Mouse (Mus musculus): ENCODE measurements around the gene Spag6. TPM values are rescaled to one million over a fixed set of nuclear protein-coding genes. Genes with fewer than 3 reads are reported as not detected.

Gene Spag6
- polyA plus RNA-seq, 1 experiment from 2014 or later, result 0.09 TPM

DNA sequence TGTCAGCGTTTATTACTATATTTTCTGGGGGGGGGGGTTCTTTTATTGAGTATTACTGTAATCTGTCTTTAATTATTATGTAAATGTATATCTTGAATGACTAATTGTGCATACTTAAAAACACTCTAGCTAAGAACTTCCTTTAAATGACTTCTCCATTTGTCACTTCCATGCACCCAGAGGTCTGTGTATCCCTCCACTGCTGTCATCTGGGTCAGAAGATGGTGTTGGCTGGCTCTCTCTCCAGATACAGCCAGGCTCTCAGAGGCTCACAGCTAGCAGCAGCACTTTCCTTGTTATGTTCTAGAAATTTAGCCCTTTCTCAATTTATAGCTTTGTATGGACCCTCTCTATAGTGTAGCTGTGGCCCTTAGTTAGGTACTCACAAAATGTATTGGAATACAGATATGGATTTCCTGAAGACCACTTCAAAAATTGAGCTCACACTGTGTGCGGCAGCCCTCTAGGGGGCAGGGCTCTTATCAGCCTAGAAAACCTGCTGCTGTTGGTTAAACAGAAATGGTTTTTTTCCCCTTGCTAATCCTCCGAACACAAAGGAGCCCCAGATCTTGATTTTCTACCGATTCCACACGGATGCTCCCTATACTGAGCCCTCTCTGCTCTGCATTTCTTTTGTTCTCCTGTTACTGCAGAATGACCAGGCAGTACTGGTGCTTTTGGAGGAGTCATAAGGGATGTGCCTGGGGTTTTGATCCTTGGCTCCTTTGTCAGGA, 40.7 kb downstream of the Spag6 start:
- Histone ChIP-seq H3K4me2 (replicated peaks; ENCODE audit: low read depth, low read length) (no peak overlapping the region), H3K27ac (ENCODE audit: low read depth, low read length) (no peak overlapping the region), H3K4me1 (ENCODE audit: control insufficient read depth, insufficient read depth, low read length) (no peaks in the 10 kb centered on the region), H3K27me3 (ENCODE audit: control insufficient read depth, insufficient read depth, low read length) (no peaks in the 10 kb centered on the region), H3K4me3 (ENCODE audit: low read length) (no peak overlapping the region), H3K9me3 (ENCODE audit: control insufficient read depth, low read length) (no peaks in the 10 kb centered on the region), H3K36me3 (ENCODE audit: control insufficient read depth, insufficient read depth, low read length) (no peaks in the 10 kb centered on the region), H3K9ac (ENCODE audit: low read depth, low read length) (no peak overlapping the region)
- 57% methylated on average over 5 of the region's 5 CpGs for WGBS
- no peak for ATAC-seq (ENCODE audit: low FRiP score, low TSS enrichment)

DNA sequence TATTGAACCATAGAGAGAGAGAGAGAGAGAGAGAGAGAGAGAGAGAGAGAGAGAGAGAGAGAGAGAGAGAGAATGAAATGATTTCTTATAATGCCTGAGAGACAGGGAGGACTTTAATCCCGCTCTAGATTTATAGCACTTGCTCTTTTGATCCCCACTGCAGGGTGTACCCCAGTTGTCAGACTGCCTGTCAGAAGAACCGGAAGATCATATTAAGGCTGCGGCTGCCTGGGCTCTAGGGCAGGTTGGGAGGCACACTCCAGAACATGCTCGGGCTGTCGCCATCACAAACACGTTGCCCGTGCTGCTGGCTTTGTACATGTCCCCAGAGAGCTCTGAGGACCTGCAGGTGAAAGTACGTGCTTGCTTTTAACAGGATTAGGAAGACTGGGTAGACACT, 43.2 kb downstream of the Spag6 start:
- Histone ChIP-seq H3K9ac (ENCODE audit: low read depth, low read length) (no peak overlapping the region), H3K4me2 (replicated peaks; ENCODE audit: low read depth, low read length) (no peak overlapping the region), H3K27ac (ENCODE audit: low read depth, low read length) (no peak overlapping the region), H3K27me3 (ENCODE audit: control insufficient read depth, insufficient read depth, low read length) (no peaks in the 10 kb centered on the region), H3K4me3 (ENCODE audit: low read length) (no peak overlapping the region), H3K4me1 (ENCODE audit: control insufficient read depth, insufficient read depth, low read length) (no peaks in the 10 kb centered on the region), H3K36me3 (ENCODE audit: control insufficient read depth, insufficient read depth, low read length) (no peaks in the 10 kb centered on the region), H3K9me3 (ENCODE audit: control insufficient read depth, low read length) (no peaks in the 10 kb centered on the region)
- 53% methylated on average over 8 of the region's 8 CpGs for WGBS
- ATAC-seq (ENCODE audit: low FRiP score, low TSS enrichment), result no peak

DNA sequence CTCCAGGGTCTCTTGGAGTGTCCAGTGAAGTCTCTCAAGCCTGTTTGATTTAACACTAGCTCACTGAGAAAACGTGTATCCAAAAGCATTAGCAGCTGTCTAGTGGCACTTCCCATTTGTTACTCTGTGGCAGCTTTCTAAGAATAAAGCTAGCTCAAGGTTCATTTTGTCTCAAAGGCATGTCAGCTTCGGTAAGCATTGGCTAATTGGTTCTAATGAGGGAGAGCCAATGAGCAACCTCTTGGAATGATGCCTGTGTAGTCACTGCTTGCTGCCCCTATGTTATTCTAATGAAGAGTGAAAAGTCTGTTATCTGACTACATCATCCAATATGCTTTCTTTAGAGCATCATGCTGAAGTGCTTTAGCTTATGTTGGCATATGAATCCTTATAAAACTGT, 45.4 kb downstream of the Spag6 start:
- Histone ChIP-seq H3K4me2 (replicated peaks; ENCODE audit: low read depth, low read length) (no peak overlapping the region), H3K27me3 (ENCODE audit: control insufficient read depth, insufficient read depth, low read length) (no peaks in the 10 kb centered on the region), H3K27ac (ENCODE audit: low read depth, low read length) (no peak overlapping the region), H3K4me1 (ENCODE audit: control insufficient read depth, insufficient read depth, low read length) (no peaks in the 10 kb centered on the region), H3K9ac (ENCODE audit: low read depth, low read length) (no peak overlapping the region), H3K36me3 (ENCODE audit: control insufficient read depth, insufficient read depth, low read length) (no peaks in the 10 kb centered on the region), H3K4me3 (ENCODE audit: low read length) (no peak overlapping the region), H3K9me3 (ENCODE audit: control insufficient read depth, low read length) (no peaks in the 10 kb centered on the region)
- WGBS, result 42% methylated on average over 2 of the region's 2 CpGs
- no peak for ATAC-seq (ENCODE audit: low FRiP score, low TSS enrichment)

DNA sequence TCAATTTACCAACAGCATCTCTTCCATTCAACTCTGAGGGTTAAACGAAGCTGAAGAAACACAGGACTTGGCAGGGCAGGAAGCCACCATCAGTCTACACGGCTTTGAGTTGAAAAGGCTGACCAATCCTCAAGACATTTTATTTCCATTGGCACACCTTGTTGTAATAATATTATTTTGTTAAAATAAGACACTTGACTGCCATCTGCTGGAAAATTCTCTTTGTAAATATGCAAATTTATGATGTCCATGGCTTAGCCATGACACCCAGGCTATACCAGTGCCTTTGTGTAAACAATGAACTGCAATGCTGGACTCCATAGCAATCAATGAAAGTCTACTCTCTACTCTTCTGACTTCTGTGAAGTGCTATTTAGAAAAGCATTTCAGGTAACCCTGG, 62.3 kb downstream of the Spag6 start:
- 54% methylated on average over 2 of the region's 2 CpGs for WGBS
- Histone ChIP-seq H3K36me3 (ENCODE audit: control insufficient read depth, insufficient read depth, low read length) (no peaks in the 10 kb centered on the region), H3K27me3 (ENCODE audit: control insufficient read depth, insufficient read depth, low read length) (no peaks in the 10 kb centered on the region), H3K4me3 (ENCODE audit: low read length) (no peak overlapping the region), H3K27ac (ENCODE audit: low read depth, low read length) (no peak overlapping the region), H3K9ac (ENCODE audit: low read depth, low read length) (no peak overlapping the region), H3K9me3 (ENCODE audit: control insufficient read depth, low read length) (no peaks in the 10 kb centered on the region), H3K4me2 (replicated peaks; ENCODE audit: low read depth, low read length) (no peak overlapping the region), H3K4me1 (ENCODE audit: control insufficient read depth, insufficient read depth, low read length) (no peaks in the 10 kb centered on the region)
- no peak for ATAC-seq (ENCODE audit: low FRiP score, low TSS enrichment)

DNA sequence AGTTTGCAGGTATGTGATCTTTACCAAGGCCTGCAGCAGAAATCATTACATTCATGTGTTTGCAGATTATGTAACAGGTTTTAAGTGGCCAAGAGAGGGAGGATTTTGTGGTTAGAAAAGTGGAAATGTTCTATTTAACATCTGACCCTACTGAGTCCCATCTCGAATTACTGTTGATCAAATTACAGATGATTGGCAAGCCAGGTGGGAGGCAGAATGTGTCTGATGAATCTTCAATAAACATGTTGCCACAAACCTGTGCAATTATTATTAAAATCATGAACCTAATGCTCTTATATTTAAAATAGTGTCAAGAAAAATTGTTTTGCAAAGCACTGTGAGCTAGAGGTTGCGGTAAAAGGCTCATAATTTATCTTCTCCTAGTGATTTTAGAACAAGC, 71.0 kb downstream of the Spag6 start:
- Histone ChIP-seq H3K9ac (ENCODE audit: low read depth, low read length) (no peak overlapping the region), H3K36me3 (ENCODE audit: control insufficient read depth, insufficient read depth, low read length) (no peaks in the 10 kb centered on the region), H3K9me3 (ENCODE audit: control insufficient read depth, low read length) (no peaks in the 10 kb centered on the region), H3K4me1 (ENCODE audit: control insufficient read depth, insufficient read depth, low read length) (no peaks in the 10 kb centered on the region; the same call in 1 of the 2 replicates), H3K27ac (ENCODE audit: low read depth, low read length) (no peak overlapping the region), H3K4me3 (ENCODE audit: low read length) (no peak overlapping the region), H3K27me3 (ENCODE audit: control insufficient read depth, insufficient read depth, low read length) (no peaks in the 10 kb centered on the region), H3K4me2 (replicated peaks; ENCODE audit: low read depth, low read length) (no peak overlapping the region)
- ATAC-seq (ENCODE audit: low FRiP score, low TSS enrichment), result no peak
- WGBS, result 60% methylated on average over 2 of the region's 2 CpGs

DNA sequence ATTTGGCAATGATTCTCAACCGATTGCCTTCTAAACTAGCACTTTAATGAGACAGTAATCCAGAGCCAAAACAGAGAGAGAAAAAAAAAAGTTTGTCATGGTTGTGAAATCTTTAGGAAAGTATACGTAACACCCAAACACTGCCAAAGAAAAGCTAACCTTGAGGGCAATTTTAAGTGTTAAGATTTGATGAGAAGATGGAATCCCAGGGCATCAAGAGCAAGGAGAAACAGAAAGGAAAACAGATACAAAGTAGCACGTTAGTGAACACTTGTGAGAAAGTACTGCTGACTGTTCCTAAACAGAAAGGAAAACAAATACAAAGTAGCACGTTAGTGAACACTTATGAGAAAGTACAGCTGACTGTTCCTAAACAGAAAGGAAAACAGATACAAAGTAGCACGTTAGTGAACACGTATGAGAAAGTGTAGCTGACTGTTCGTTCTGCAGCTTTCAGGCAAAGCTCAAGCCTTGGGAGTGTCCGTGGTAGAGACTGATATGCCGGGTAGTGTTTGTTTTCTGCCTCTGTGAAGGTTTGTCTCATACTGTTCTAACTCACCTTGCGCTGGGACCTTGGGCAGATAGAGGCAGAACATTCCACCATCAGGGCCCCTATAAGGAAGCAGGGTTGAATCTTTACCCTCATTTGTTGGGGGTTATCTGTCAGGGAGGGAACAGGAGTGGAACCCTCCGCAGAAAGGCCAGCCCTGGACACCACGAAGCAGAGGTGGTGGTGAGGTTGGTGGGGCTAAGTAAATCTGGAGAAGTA, 71.8 kb downstream of the Spag6 start:
- Histone ChIP-seq H3K4me3 (ENCODE audit: low read length) (no peak overlapping the region; the same call in 1 of the 2 replicates), H3K27me3 (ENCODE audit: control insufficient read depth, insufficient read depth, low read length) (no peaks in the 10 kb centered on the region), H3K36me3 (ENCODE audit: control insufficient read depth, insufficient read depth, low read length) (no peaks in the 10 kb centered on the region), H3K9ac (ENCODE audit: low read depth, low read length) (no peak overlapping the region), H3K27ac (ENCODE audit: low read depth, low read length) (no peak overlapping the region), H3K4me1 (ENCODE audit: control insufficient read depth, insufficient read depth, low read length) (no peaks in the 10 kb centered on the region; the same call in 1 of the 2 replicates), H3K9me3 (ENCODE audit: control insufficient read depth, low read length) (no peaks in the 10 kb centered on the region), H3K4me2 (replicated peaks; ENCODE audit: low read depth, low read length) (peak overlapping the region; percentile 77)
- ATAC-seq (ENCODE audit: low FRiP score, low TSS enrichment), result no peak
- WGBS, result 50% methylated on average over 12 of the region's 12 CpGs

DNA sequence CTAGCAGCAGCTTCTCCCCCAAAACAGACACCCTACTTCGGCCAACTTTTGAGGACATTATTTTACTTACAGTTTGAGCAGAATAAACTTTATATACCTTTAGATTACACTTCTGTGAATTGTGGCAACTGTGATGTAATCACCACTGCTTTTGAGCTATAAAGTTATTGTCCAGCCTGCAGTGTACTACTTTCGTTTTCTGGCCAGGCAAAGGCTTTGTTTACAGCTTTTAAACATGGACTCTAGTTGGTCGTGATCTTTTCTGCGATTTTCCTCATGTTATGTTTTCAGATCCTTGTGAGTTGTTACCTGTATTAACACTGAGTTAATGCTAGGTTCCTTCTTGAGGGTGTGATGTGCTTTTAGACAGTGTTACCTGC, 72.6 kb downstream of the Spag6 start:
- peak overlapping the region; percentile 57 for H3K4me3 ChIP-seq (ENCODE audit: low read length)
- H3K27me3 ChIP-seq (ENCODE audit: control insufficient read depth, insufficient read depth, low read length), result no peaks in the 10 kb centered on the region
- WGBS, result 29% methylated on average over 4 of the region's 4 CpGs
- H3K36me3 ChIP-seq (ENCODE audit: control insufficient read depth, insufficient read depth, low read length), result no peaks in the 10 kb centered on the region
- peak overlapping the region; percentile 77 for H3K4me2 ChIP-seq (replicated peaks; ENCODE audit: low read depth, low read length)
- peak overlapping the region; percentile 90 for H3K27ac ChIP-seq (ENCODE audit: low read depth, low read length)
- H3K9me3 ChIP-seq (ENCODE audit: control insufficient read depth, low read length), result no peaks in the 10 kb centered on the region
- ATAC-seq (ENCODE audit: low FRiP score, low TSS enrichment), result no peak
- H3K9ac ChIP-seq (ENCODE audit: low read depth, low read length), result peak overlapping the region; percentile 79
- no peaks in the 10 kb centered on the region; the same call in 1 of the 2 replicates for H3K4me1 ChIP-seq (ENCODE audit: control insufficient read depth, insufficient read depth, low read length)

DNA sequence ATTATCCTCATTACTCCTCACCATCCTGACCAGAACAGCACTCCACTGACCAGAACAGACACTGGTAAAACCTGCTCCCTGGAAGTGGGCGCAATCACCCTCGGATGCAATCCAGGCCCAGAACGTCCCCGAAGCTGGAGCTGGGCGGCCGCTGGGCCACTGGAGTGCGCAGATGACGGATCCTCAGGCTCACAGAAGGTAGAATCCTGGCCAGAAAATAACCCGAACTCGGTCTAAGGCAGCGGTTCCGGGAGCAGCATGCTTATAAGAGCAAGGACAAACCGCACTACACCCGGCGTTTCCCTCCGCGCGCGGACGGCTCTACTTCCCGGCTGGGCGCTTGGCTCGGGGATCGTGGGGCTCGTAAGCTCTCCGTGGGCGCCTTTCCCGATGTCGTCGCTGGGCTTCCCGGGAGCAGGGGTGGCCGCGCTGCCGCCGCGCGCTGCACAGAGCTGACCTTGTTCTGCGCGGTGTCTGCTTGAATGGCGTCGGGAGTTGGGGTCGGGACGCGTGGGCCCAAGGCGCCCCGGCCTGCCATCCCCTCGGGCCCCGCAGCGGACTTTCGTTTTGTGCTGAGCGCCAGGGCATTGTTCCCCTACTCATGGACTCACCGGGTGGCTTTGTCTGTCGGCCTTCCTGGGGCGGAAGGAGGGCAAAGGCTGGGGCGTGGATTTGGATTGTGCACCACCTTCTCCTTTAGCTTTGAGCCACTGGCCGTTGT, 73.1 kb downstream of the Spag6 start:
- under 1% methylated on average over 56 of the region's 56 CpGs for WGBS
- peak; percentile 90 for ATAC-seq (ENCODE audit: low FRiP score, low TSS enrichment)
- Histone ChIP-seq H3K9ac (ENCODE audit: low read depth, low read length) (peak overlapping the region; percentile 79), H3K36me3 (ENCODE audit: control insufficient read depth, insufficient read depth, low read length) (no peaks in the 10 kb centered on the region), H3K4me3 (ENCODE audit: low read length) (peak overlapping the region; percentile 57), H3K4me2 (replicated peaks; ENCODE audit: low read depth, low read length) (peak overlapping the region; percentile 77), H3K4me1 (ENCODE audit: control insufficient read depth, insufficient read depth, low read length) (no peaks in the 10 kb centered on the region; the same call in 1 of the 2 replicates), H3K27me3 (ENCODE audit: control insufficient read depth, insufficient read depth, low read length) (no peaks in the 10 kb centered on the region), H3K9me3 (ENCODE audit: control insufficient read depth, low read length) (no peaks in the 10 kb centered on the region), H3K27ac (ENCODE audit: low read depth, low read length) (peak overlapping the region; percentile 90)

Measured in kidney, embryonic 14.5 days (tissue).